Mouse (Mus musculus): ENCODE data around the gene Scamp1. TPM values are rescaled to one million over a fixed set of nuclear protein-coding genes. Genes with fewer than 3 reads are reported as not detected.

Scamp1 gene
- polyA plus RNA-seq, 1 experiment, result 29.2 TPM

DNA sequence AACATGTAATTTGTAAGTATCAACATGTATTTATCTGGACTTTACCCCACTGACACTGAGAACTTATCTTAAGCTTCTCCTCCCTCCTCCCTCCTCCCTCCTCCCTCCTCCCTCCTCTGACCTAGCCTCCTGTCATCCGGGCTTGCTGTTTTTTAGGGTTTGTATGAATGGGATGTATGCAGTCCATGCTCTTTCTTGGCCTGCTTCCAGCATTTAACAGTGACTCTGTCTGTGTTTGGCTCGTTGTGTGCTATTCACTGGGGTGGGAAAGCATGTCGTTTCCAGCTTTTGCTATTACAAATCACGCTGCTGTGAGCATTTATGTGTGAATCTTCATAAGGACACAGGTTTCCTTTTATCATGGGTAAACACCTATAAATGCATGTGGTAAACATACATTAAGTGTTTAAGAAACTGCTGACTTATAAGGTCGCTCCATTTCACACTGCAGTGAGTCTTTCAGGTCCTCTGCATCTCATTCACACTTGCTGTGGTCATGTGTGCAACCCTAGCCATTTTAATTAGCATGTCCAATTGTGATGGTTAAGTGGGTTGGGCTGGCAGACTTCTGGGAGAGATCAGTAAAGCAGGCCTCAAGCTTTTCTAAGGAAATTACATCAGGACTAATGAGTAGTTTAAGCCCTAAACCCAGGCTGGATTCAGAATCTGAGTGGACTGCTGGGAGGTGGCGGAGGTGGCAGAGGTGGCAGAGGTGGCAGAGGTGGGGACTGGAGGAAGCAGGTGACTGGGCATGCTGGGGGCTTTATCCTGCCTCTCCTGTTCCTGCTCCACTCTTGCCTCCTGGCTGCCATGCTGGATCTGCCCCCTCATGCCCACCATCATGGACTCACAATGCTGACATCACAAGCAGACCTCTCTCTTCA lies 74.2 kb downstream of the Scamp1 start:
- Histone ChIP-seq H3K4me1 (ENCODE audit: control insufficient read depth, insufficient read depth, low read length) (no peaks in the 10 kb centered on the region), H3K4me3 (replicated peaks; ENCODE audit: extremely low read depth, low read depth, low read length) (no peak overlapping the region)
- WGBS, result 62% methylated on average over 6 of the region's 6 CpGs
- TF ChIP-seq CTCF (IDR thresholded peaks at IDR 0.05; ENCODE audit: insufficient read depth, low read length), result no peak
- no peak for TF ChIP-seq POLR2A (IDR thresholded peaks at IDR 0.05; ENCODE audit: borderline replicate concordance, extremely low read depth, low read depth, low read length)
- no peak for DNase-seq

DNA sequence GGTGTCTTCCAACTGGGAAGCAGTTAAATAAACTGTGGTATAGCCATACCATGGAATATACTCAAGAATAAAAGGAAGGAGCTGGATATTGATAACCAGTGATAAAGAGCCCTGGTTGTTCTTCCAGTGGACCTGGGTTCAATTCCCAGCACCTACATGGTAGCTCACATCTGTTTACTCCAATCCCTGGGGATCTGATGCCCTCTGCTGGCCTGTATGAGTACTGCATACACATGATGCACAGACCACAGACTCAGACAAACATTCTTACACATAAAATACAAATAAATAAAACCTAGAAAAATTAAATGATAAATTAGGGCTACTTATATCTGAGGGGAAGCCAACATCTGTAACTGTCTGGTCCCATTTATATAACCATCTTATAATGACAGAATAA lies 76.8 kb downstream of the Scamp1 start:
- H3K4me3 ChIP-seq (replicated peaks; ENCODE audit: extremely low read depth, low read depth, low read length), result no peak overlapping the region
- no peaks in the 10 kb centered on the region for H3K4me1 ChIP-seq (ENCODE audit: control insufficient read depth, insufficient read depth, low read length)
- TF ChIP-seq CTCF (IDR thresholded peaks at IDR 0.05; ENCODE audit: insufficient read depth, low read length), result no peak
- TF ChIP-seq POLR2A (IDR thresholded peaks at IDR 0.05; ENCODE audit: borderline replicate concordance, extremely low read depth, low read depth, low read length), result no peak
- no peak for DNase-seq

DNA sequence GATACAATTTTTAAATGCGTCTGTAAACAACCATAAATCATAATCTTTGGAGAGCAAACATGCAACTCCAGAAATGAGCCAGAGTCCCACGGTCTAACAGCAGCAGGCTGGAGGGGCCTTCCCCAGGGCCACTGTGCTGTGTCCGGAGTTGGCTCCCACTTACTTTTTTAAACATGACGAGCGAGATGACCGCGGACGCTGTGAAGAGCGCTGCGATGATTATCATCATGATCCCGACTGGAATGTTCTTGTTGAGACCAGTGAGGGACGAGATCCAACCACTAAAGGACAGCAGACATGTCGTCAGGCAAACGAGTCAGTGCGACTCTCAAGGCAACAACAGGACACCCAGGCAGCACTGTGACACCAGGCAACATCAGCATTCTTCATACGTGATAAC lies 77.7 kb downstream of the Scamp1 start:
- TF ChIP-seq POLR2A (IDR thresholded peaks at IDR 0.05; ENCODE audit: borderline replicate concordance, extremely low read depth, low read depth, low read length) (no peak), CTCF (IDR thresholded peaks at IDR 0.05; ENCODE audit: insufficient read depth, low read length) (no peak)
- WGBS, result 95% methylated on average over 16 of the region's 16 CpGs
- H3K4me1 ChIP-seq (ENCODE audit: control insufficient read depth, insufficient read depth, low read length), result no peaks in the 10 kb centered on the region
- DNase-seq, result no peak
- H3K4me3 ChIP-seq (replicated peaks; ENCODE audit: extremely low read depth, low read depth, low read length), result no peak overlapping the region

DNA sequence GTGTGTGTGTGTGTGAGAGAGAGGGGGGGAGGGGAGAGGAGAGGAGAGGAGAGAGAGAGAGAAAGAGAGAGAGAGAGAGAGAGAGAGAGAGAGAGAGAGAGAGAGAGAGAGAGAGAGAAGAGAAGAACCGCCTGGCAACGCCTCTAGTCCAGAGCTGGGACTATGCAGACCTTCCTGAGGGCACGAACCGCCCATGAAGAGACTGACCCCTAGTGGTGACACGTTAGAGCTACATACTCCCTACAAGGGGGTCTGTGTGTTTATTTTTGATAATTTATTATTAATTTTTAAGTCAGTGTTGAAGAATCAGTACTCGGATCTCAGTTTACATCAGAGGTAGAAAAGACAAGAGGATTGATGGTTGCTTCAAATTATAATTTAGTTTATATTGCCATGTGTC lies 80.4 kb downstream of the Scamp1 start:
- Histone ChIP-seq H3K4me1 (ENCODE audit: control insufficient read depth, insufficient read depth, low read length) (no peaks in the 10 kb centered on the region), H3K4me3 (replicated peaks; ENCODE audit: extremely low read depth, low read depth, low read length) (no peak overlapping the region)
- TF ChIP-seq POLR2A (IDR thresholded peaks at IDR 0.05; ENCODE audit: borderline replicate concordance, extremely low read depth, low read depth, low read length), result no peak
- TF ChIP-seq CTCF (IDR thresholded peaks at IDR 0.05; ENCODE audit: insufficient read depth, low read length), result peak; percentile 84
- 7% methylated on average over 6 of the region's 6 CpGs for WGBS
- no peak for DNase-seq

DNA sequence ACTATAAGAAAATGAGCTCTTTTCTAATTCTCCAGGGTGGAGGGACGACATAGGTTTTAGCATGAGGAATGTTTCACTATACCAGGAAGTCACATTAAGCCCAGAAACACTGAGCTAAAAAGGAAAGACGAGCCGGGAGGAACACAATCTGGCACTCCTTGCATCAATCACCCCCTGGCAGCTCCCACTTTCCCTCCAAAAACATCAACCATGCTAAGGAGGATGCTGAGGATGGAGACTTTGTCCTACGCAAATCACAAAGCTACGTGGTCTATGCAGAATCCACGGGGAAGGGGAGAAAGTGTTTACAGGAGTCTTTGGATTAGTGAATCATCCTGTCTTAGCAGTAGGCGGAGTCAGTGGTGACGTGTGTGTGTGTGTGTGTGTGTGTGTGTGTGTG lies 85.8 kb downstream of the Scamp1 start:
- WGBS, result 60% methylated on average over 8 of the region's 8 CpGs
- TF ChIP-seq POLR2A (IDR thresholded peaks at IDR 0.05; ENCODE audit: borderline replicate concordance, extremely low read depth, low read depth, low read length) (no peak), CTCF (IDR thresholded peaks at IDR 0.05; ENCODE audit: insufficient read depth, low read length) (no peak)
- H3K4me3 ChIP-seq (replicated peaks; ENCODE audit: extremely low read depth, low read depth, low read length), result no peak overlapping the region
- no peaks in the 10 kb centered on the region for H3K4me1 ChIP-seq (ENCODE audit: control insufficient read depth, insufficient read depth, low read length)
- DNase-seq, result no peak

DNA sequence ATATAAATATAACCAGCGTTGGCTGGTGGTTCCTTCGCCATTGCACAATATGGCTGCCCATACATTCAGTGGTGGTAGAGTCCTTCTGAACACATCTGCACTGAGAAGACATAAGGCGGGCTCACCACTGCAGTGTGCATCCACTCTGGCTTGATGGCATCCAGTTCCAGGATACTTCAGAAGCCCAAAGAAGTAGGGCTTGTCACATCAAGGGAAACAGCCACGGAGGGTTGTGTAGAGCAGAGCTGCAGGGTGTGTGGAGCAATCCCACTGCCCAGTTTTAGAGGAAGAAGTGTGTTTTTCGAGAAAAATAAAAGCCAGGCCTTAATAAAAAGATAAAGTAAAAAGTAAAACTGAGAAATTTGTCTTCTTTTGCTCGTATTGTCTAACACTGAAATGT lies 87.0 kb downstream of the Scamp1 start:
- no peak for TF ChIP-seq POLR2A (IDR thresholded peaks at IDR 0.05; ENCODE audit: borderline replicate concordance, extremely low read depth, low read depth, low read length)
- no peak for TF ChIP-seq CTCF (IDR thresholded peaks at IDR 0.05; ENCODE audit: insufficient read depth, low read length)
- WGBS, result 83% methylated on average over 6 of the region's 6 CpGs
- no peak for DNase-seq
- Histone ChIP-seq H3K4me1 (ENCODE audit: control insufficient read depth, insufficient read depth, low read length) (no peaks in the 10 kb centered on the region), H3K4me3 (replicated peaks; ENCODE audit: extremely low read depth, low read depth, low read length) (no peak overlapping the region)

DNA sequence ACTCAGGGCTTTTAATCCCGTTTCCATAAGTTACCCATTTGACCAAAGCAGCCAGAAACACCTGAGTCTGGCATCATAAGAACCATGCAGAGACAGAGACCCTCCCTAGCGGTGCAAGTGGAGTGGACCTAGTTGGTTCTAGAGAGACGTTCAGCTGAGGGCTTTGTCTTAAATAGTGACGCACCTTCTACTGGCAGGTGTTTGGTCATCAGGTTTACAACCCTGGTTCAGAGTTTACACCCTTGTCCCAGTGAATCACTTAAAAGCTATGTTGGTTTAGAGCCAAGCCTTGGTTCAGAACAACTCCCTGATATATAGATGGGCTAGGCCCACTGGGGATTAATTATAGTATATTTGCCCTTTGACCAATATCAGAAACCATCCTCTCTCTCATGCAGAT lies 92.4 kb downstream of the Scamp1 start:
- 87% methylated on average over 4 of the region's 4 CpGs for WGBS
- Histone ChIP-seq H3K4me1 (ENCODE audit: control insufficient read depth, insufficient read depth, low read length) (no peaks in the 10 kb centered on the region), H3K4me3 (replicated peaks; ENCODE audit: extremely low read depth, low read depth, low read length) (no peak overlapping the region)
- TF ChIP-seq CTCF (IDR thresholded peaks at IDR 0.05; ENCODE audit: insufficient read depth, low read length) (no peak), POLR2A (IDR thresholded peaks at IDR 0.05; ENCODE audit: borderline replicate concordance, extremely low read depth, low read depth, low read length) (no peak)
- no peak for DNase-seq

DNA sequence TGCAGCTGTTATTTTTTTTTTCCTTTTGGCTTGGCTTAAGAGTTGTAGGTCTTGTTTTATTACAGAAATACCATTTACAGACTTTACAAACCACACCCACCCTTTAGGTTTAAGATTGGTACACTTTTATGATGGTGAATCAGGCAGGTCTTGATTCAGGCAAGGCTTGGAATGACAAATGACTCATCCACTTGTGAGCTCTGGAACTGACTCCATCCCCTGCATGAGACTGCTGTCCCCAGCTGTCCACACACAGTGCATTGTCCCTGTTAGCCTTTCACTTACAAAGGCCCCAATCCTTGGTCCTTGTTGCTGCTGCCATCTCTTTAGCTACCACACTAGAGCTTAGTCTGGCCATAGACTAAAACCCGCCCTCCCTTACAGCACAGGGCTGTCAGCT lies 95.3 kb downstream of the Scamp1 start:
- TF ChIP-seq POLR2A (IDR thresholded peaks at IDR 0.05; ENCODE audit: borderline replicate concordance, extremely low read depth, low read depth, low read length) (no peak), CTCF (IDR thresholded peaks at IDR 0.05; ENCODE audit: insufficient read depth, low read length) (no peak)
- WGBS, result 89% methylated on average over 1 of the region's 1 CpGs

DNA sequence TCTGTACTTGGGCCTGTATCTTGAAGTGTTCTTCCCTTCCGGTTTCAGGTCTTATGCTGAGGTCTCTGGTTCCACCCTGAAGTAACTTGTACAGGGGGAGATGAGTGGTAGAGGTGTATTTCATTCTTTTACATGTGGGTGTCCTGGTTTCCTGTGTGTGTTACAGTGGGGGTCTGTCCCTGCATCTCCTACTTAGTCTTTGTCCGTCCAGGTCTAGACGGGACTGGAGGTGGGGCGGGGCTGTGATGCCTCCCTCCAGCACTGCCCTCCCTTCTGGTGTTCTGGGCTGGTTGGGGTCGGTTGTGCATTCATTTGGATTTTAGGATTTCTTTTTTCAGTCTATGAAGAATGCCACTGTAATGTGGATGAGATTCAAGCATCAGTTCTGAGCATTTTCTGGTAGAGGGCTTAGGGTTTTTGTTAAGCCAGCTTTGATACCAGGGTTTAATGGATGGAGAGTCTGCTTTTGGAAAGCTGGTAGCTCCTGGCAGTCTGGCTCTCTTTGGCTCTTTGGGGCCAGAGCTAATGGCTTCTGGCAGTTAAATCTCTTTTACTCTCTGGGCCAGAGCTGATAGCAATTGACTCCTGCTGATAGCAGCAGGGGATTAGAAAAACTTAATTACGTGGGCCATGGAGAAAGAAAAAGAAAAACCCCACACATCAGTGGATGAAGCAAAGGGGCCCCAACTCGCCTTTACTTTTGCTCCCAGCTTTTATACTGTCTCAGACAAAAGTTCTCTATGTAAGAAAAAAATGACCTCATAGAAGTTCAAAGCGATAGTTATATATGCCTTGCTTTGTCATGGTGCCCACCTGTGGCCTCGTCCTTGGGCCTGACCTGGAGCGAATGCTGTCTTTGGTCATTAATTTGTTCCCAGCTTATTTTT lies 97.2 kb downstream of the Scamp1 start:
- Histone ChIP-seq H3K4me1 (ENCODE audit: control insufficient read depth, insufficient read depth, low read length) (no peaks in the 10 kb centered on the region), H3K4me3 (replicated peaks; ENCODE audit: extremely low read depth, low read depth, low read length) (no peak overlapping the region)
- TF ChIP-seq POLR2A (IDR thresholded peaks at IDR 0.05; ENCODE audit: borderline replicate concordance, extremely low read depth, low read depth, low read length) (no peak), CTCF (IDR thresholded peaks at IDR 0.05; ENCODE audit: insufficient read depth, low read length) (no peak)
- WGBS, result 80% methylated on average over 10 of the region's 10 CpGs
- DNase-seq, result no peak

More for the DNA sequence above, 95.3 kb downstream of the Scamp1 start:
- Histone ChIP-seq H3K4me1 (ENCODE audit: control insufficient read depth, insufficient read depth, low read length) (no peaks in the 10 kb centered on the region), H3K4me3 (replicated peaks; ENCODE audit: extremely low read depth, low read depth, low read length) (no peak overlapping the region)
- DNase-seq, result no peak

Measured in lung, adult 2 months (tissue).